Mouse (Mus musculus) liver, postnatal 0 days (tissue): ENCODE data around the gene Clgn.

Experiments used
- CTCF ChIP-seq: sonication (generic); IDR thresholded peaks from 2 replicates; pipeline ENCODE4 v1.5.1; 2016; ENCODE audit warnings: antibody characterized with exemption, low read depth
- EP300 ChIP-seq: IDR thresholded peaks from 2 replicates; pipeline ENCODE4 v1.6.1; 2016; ENCODE audit warnings: antibody characterized with exemption, low read depth, mild to moderate bottlenecking

- TF ChIP-seq CTCF: no peak
- no peak for TF ChIP-seq EP300
Measured at GRCm38 (mm10) chr8:83418805-83419516, 29.3 kb downstream of the Clgn start.
